Mouse (Mus musculus) neutrophil, adult 83 days (primary cell): ENCODE results near the gene Gm15091. TPM values are rescaled to one million over a fixed set of nuclear protein-coding genes. Genes with fewer than 3 reads are reported as not detected.

Experiments used
- total RNA-seq, 2 experiments: library from RNA; stranded (reverse); gene quantifications; one replicate each; pipeline ENCODE4 v1.2.4; 2023

The Gm15091 gene
- total RNA-seq: not detected

DNA sequence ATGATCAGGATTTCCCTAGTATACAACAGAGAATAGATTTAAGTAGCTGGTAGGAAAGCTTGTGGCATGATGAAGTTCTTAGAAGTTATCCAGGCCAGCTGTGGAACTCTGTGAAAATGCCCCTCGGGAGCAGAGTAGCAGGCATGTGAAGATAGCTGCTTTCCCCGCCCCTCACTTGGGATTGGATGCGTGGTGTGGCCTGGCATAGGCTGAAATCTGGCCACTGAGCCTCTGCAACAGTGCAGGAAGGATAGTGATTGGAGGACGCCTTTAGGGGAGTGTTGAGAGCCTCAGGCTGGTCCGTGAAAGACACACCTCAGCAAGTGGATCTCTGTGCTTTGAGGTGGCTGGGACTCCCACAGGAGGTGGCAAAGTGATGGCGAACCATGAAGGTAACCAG lies at the start of gene Gm15091:
TSS of gene Gm15091 (plus strand) at position 301 of the 400 bp plus-strand sequence.

Other genes starting within 250 kb of the Gm15091 start
- gene Gm15097, start 157.2 kb upstream of the Gm15091 start, total RNA-seq: not detected